Mouse (Mus musculus): ENCODE measurements around the gene Slc15a2. TPM values are rescaled to one million over a fixed set of nuclear protein-coding genes. Genes with fewer than 3 reads are reported as not detected.

Gene Slc15a2
- total RNA-seq, 4 experiments from 2014 or later = 28.4 to 42.2 (median 32.1) TPM

Small RNA genes lying within 50 kb of the gene (microRNA-seq; reads per million reads assigned to microRNA genes)
- gene Gm22617 = 0 reads per million in 2 experiments

Other genes starting within 250 kb of the Slc15a2 start
- gene Casr, start 222.8 kb downstream of the Slc15a2 start, total RNA-seq (2022) = under 1 TPM; 0.30 to 0.79 (median 0.52) TPM
- gene Cd86, start 118.9 kb downstream of the Slc15a2 start, total RNA-seq (2022) = 1 to 10 TPM in 3 of 4 experiments, under 1 TPM in 1; 0.74 to 3.8 (median 2.3) TPM
- gene Ildr1, start 91.0 kb downstream of the Slc15a2 start, total RNA-seq (2022) = under 1 TPM; 0.13 to 0.57 (median 0.20) TPM
- gene Iqcb1, start 43.4 kb upstream of the Slc15a2 start, total RNA-seq (2022) = 10 to 100 TPM; 48.5 to 55.7 (median 52.4) TPM
- gene Eaf2, start 90.0 kb upstream of the Slc15a2 start, total RNA-seq (2022) = 1 to 10 TPM in 2 of 4 experiments, under 1 TPM in 2; 0.70 to 1.7 (median 1.2) TPM
- 10 to 100 TPM; 69.1 to 87.5 (median 73.6) TPM for gene Golgb1, start 90.2 kb upstream of the Slc15a2 start, total RNA-seq (2022)
- 10 to 100 TPM in 2 of 4 experiments, 1 to 10 TPM in 2; 3.6 to 13.4 (median 8.9) TPM for gene Hcls1, start 150.0 kb upstream of the Slc15a2 start, total RNA-seq (2022)
- gene Fbxo40, start 205.5 kb upstream of the Slc15a2 start, total RNA-seq (2022) = under 1 TPM; 0.11 to 0.39 (median 0.32) TPM
- gene Polq, start 226.8 kb upstream of the Slc15a2 start, total RNA-seq (2022) = 1 to 10 TPM; 1.1 to 2.6 (median 1.2) TPM